Mouse (Mus musculus) stomach, postnatal 0 days (tissue): ENCODE measurements around the gene Uck2. TPM values are rescaled to one million over a fixed set of nuclear protein-coding genes. Genes with fewer than 3 reads are reported as not detected.

Experiments
- ATAC-seq: fragments of 200-750 bp; cut with Nextera tagmentation; 2 replicates; pipeline ENCODE4 v1.8.0; 2017; ENCODE audit not compliant: low FRiP score, low TSS enrichment
- DNase-seq: peaks from one replicate; pipeline ENCODE4 v3.0.0-alpha.2; 2016; ENCODE audit warnings: low spot score
- H3K27ac ChIP-seq: fragments of 300-500 bp; sonication (generic); replicated peaks from 2 replicates; pipeline ENCODE4 v1.5.1; 2014; ENCODE audit warnings: mild to moderate bottlenecking, control low read depth
- H3K27me3 ChIP-seq: fragments of 300-500 bp; sonication (generic); 2 replicates; pipeline ENCODE4 v1.6.1; 2014; ENCODE audit warnings: low read length; ENCODE audit not compliant: control insufficient read depth, insufficient read depth
- H3K36me3 ChIP-seq: fragments of 300-500 bp; sonication (generic); 2 replicates; pipeline ENCODE4 v1.6.1; 2014; ENCODE audit warnings: low read length, mixed read lengths; ENCODE audit not compliant: control insufficient read depth, insufficient read depth
- H3K4me1 ChIP-seq: fragments of 300-500 bp; sonication (generic); replicated peaks from 2 replicates; pipeline ENCODE4 v1.6.1; 2014; ENCODE audit warnings: antibody characterized with exemption; ENCODE audit not compliant: control insufficient read depth, insufficient read depth
- H3K4me2 ChIP-seq: fragments of 300-500 bp; sonication (generic); replicated peaks from 2 replicates; pipeline ENCODE4 v1.6.1; 2014; ENCODE audit warnings: low read depth, mild to moderate bottlenecking, control low read depth, moderate library complexity
- H3K4me3 ChIP-seq: fragments of 300-500 bp; sonication (generic); 2 replicates; pipeline ENCODE4 v1.5.1; 2014; ENCODE audit warnings: low read depth, low read length, control low read depth
- H3K9ac ChIP-seq: fragments of 300-500 bp; sonication (generic); 2 replicates; pipeline ENCODE4 v1.6.1; 2014; ENCODE audit warnings: mild to moderate bottlenecking, low read length, control low read depth, mixed read lengths
- H3K9me3 ChIP-seq: fragments of 300-500 bp; sonication (generic); 2 replicates; pipeline ENCODE4 v1.6.1; 2016; ENCODE audit warnings: low read length; ENCODE audit not compliant: control insufficient read depth
- CTCF ChIP-seq: IDR thresholded peaks from 2 replicates; pipeline ENCODE4 v1.5.1; 2016; ENCODE audit warnings: antibody characterized with exemption, low read depth, mild to moderate bottlenecking, moderate library complexity
- EP300 ChIP-seq: optimal IDR thresholded peaks from 2 replicates; pipeline ENCODE3; 2016; ENCODE audit warnings: antibody characterized with exemption
- WGBS: fragments of 180-500 bp; shearing (Covaris S2); extraction: QIAGEN DNeasy Blood & Tissue Kit; methylation state at CpG from one replicate; pipeline ENCODE4 v1.1.7; 2014; 5-methylcytosine and 5-hydroxymethylcytosine counted together
- polyA plus RNA-seq: library from polyadenylated mRNA; unstranded; fragments of >200 nt; fragmentation: Nextera tagmentation; extraction: Ambion mirVana; gene quantifications from 2 replicates; pipeline ENCODE4 v1.2.1, GENCODE M21; 2015

Uck2 gene
- polyA plus RNA-seq, 1 experiment from 2014 or later: 52.5 TPM

DNA sequence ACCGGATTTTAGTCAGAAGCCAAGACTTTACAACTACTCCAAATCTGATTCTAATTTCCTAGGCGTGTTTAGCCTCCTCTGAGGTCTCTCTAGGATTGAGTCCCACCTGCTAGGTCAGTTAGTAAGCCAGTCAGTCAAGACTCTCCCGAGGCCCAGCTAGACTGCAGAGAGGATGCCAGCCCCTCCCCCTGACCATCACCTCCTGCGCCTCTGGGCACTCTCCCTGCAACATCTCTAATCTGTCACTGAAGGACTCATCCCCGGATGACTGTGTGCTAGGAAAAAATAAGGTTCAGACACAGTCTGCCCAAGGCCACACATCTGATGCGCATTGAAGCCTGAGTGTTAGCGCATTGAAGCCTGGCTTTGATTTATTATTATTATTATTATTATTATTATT lies 52.2 kb downstream of the Uck2 start:
- TF ChIP-seq CTCF: no peak
- no peak for TF ChIP-seq EP300
- Histone ChIP-seq H3K9me3 (no peaks in the 10 kb centered on the region), H3K4me2 (no peak overlapping the region), H3K4me3 (no peak overlapping the region), H3K27ac (0 out of 2 replicates have a peak overlapping the region, but pooled peaks have one; percentile 74), H3K9ac (no peak overlapping the region), H3K36me3 (peaks cover 8% of the 10 kb centered on the region), H3K4me1 (peaks cover 4% of the 10 kb centered on the region; the same call in 1 of the 2 replicates), H3K27me3 (no peaks in the 10 kb centered on the region)
- ATAC-seq (no peak), DNase-seq (no peak)
- WGBS: 82% methylated on average over 7 of the region's 7 CpGs

DNA sequence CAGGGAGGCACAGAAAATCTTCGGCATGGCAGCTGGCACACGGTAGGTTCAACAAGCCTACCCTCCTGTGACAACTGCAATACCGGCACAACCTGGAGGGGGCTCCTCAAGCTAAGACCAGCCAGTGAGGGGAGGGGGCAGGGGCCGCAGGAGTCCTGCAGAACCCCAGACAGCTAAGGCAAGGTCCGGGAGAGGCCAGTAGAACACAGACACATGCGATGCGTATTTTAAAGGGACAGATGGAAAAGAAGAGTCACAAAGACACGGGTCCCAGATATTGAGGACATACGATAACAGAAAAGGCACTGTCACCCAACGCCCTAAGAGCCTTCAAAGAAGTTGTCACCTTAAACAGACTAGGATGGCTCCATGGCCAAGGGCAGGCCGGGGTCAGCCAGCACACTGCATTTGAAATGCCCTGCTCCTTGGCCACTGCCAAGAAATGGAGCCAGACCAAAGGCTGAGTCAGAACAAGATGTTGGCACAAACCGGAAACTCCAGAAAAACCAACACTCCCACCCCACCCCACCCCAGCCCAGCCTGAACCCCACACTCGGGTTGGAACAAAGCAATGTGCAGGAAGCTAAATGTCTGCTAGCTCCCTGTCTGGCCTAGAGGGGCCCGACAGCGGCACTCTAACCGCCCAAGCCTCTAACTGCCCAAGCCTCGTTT lies 53.4 kb downstream of the Uck2 start:
- TF ChIP-seq EP300: no peak
- TF ChIP-seq CTCF: peak; percentile 59
- peak; percentile 72 for DNase-seq
- 57% methylated on average over 17 of the region's 17 CpGs for WGBS
- Histone ChIP-seq H3K27ac (peak overlapping the region; percentile 76), H3K36me3 (peaks cover 11% of the 10 kb centered on the region), H3K9ac (no peak overlapping the region), H3K27me3 (no peaks in the 10 kb centered on the region), H3K4me2 (no peak overlapping the region), H3K4me3 (no peak overlapping the region), H3K9me3 (no peaks in the 10 kb centered on the region), H3K4me1 (peaks cover 3% of the 10 kb centered on the region; the same call in 1 of the 2 replicates)
- ATAC-seq: peak; percentile 50

- Histone ChIP-seq H3K9me3 (no peaks in the 10 kb centered on the region), H3K4me1 (0 out of 2 replicates have a peak, but pooled peaks cover 2% of the 10 kb centered on the region), H3K27ac (peak overlapping the region; percentile 76), H3K27me3 (no peaks in the 10 kb centered on the region), H3K9ac (no peak overlapping the region), H3K4me3 (no peak overlapping the region), H3K36me3 (peaks cover 11% of the 10 kb centered on the region), H3K4me2 (no peak overlapping the region)
- WGBS: 62% methylated on average over 17 of the region's 17 CpGs
- TF ChIP-seq CTCF (peak; percentile 61), EP300 (no peak)
- DNase-seq (peak; percentile 74), ATAC-seq (peak; percentile 86)
Measured at GRCm38 (mm10) chr1:167230930-167231611, 54.0 kb downstream of the Uck2 start.

- no peaks in the 10 kb centered on the region for H3K27me3 ChIP-seq
- TF ChIP-seq CTCF (no peak), EP300 (no peak)
- ATAC-seq (no peak), DNase-seq (no peak)
- H3K27ac ChIP-seq: no peak overlapping the region
- no peak overlapping the region for H3K9ac ChIP-seq
- no peak overlapping the region for H3K4me3 ChIP-seq
- no peak overlapping the region for H3K4me2 ChIP-seq
- no peaks in the 10 kb centered on the region for H3K9me3 ChIP-seq
- peaks cover 4% of the 10 kb centered on the region; the same call in 1 of the 2 replicates for H3K36me3 ChIP-seq
- no peaks in the 10 kb centered on the region for H3K4me1 ChIP-seq
- WGBS: 74% methylated on average over 9 of the region's 9 CpGs
Measured at GRCm38 (mm10) chr1:167222382-167223010, 62.6 kb downstream of the Uck2 start.

- DNase-seq: peak; percentile 86
- ATAC-seq: peak; percentile 59
- H3K27ac ChIP-seq: no peak overlapping the region
- no peak overlapping the region for H3K4me3 ChIP-seq
- H3K36me3 ChIP-seq: peaks cover 4% of the 10 kb centered on the region; the same call in 1 of the 2 replicates
- 3% methylated on average over 5 of the region's 5 CpGs for WGBS
- peak; percentile 98 for TF ChIP-seq CTCF
- TF ChIP-seq EP300: no peak
- H3K4me2 ChIP-seq: no peak overlapping the region
- H3K4me1 ChIP-seq: no peaks in the 10 kb centered on the region
- H3K9ac ChIP-seq: no peak overlapping the region
- H3K27me3 ChIP-seq: no peaks in the 10 kb centered on the region
- H3K9me3 ChIP-seq: no peaks in the 10 kb centered on the region
Measured at GRCm38 (mm10) chr1:167220303-167221174, 64.6 kb downstream of the Uck2 start.
